Mouse (Mus musculus): ENCODE data around the gene Ptprk.

Ptprk gene

DNA sequence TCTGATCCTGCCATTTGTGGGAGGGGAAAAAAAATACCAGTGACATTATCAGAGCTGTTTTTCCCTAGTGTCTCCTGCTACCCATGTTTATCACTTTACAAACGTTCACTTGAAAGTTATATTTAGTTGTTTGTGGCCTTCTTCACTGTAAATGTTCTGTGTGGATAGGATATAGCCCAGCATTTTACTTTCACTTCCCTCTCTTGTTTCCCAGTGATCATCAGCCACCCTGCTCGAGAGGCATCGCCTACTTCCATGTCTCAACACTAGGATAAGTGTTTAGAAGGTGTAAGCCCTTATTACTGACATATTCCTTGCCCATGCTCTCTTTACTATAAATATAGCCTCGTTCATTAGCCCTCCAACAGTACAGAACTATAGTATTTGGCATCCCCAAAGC is 466.0 kb downstream of the Ptprk start:
- DNase-seq (ENCODE audit: low spot score in 2 of 2), result no peak

GRCm38 (mm10) chr10:28542754-28543153 is 468.1 kb downstream of the Ptprk start:
- no peak for DNase-seq (ENCODE audit: low spot score in 2 of 2)

- no peak for DNase-seq (ENCODE audit: low spot score in 2 of 2)
Observed at GRCm38 (mm10) chr10:28550549-28550948, 475.9 kb downstream of the Ptprk start.

DNA sequence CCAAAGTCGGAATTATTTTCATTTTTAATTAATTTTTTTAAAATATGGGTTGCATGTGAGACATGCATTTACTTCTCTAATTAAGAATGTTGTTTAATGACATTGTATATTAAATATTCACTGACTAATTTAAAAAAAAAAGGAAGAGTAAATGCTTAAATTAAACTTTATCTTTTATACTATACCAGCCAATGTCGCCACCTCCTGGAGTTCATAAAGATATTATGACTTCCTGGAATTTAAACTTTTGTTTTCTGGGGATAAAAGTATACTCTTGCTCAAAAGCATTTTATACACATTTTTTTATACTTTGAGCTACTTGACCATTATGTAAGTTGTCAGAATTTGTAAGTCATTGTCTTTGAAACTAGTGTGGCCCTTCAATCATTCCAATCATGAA is 477.4 kb downstream of the Ptprk start:
- no peak for DNase-seq (ENCODE audit: low spot score in 2 of 2)

- no peak for DNase-seq (ENCODE audit: low spot score in 2 of 2)
Observed at GRCm38 (mm10) chr10:28564110-28564674, 489.6 kb downstream of the Ptprk start.

DNA sequence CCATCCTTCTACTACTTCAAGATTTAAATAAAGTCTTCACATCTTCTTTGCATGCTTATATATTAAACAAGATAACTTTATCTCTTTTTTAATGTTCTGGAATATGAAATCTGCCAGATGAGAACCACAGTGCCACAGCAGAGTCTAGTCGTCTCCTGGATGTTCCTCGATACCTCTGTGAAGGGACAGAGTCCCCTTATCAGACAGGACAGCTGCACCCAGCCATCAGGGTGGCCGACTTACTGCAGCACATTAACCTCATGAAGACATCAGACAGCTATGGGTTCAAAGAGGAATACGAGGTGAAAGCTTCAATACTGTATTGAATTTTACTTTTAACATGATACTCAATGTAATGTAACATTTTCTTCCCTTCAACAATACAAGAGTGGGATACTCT is 491.8 kb downstream of the Ptprk start:
- DNase-seq (ENCODE audit: low spot score in 2 of 2), result peak in 1 of 2 experiments; percentile 16

DNA sequence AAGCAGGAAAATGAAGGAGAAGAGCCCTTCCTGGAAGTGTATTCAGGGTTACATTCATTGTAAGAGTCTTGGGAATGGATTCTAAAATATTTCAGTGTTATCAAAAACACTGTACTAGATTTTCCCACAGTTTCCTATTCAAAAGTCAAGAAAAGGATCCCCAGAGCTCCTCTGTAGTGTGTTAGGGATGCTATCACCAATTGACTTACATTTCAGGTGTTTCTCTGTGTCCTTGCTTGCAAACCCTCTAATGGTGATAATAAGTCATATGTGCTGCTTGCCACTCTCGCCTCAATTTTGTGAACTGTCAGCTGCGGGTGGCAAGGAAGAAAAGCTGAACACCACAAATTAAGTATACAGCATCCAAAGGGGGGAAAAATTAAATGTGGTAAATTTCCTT is 492.2 kb downstream of the Ptprk start:
- DNase-seq (ENCODE audit: low spot score in 2 of 2), result no peak

GRCm38 (mm10) chr10:28567441-28567840 is 492.8 kb downstream of the Ptprk start:
- DNase-seq (ENCODE audit: low spot score in 2 of 2), result no peak

- DNase-seq (ENCODE audit: low spot score in 2 of 2), result no peak
Observed at GRCm38 (mm10) chr10:28568047-28568446, 493.4 kb downstream of the Ptprk start.

GRCm38 (mm10) chr10:28579596-28579995 is 505.0 kb downstream of the Ptprk start:
- DNase-seq (ENCODE audit: low spot score in 2 of 2), result no peak

DNA sequence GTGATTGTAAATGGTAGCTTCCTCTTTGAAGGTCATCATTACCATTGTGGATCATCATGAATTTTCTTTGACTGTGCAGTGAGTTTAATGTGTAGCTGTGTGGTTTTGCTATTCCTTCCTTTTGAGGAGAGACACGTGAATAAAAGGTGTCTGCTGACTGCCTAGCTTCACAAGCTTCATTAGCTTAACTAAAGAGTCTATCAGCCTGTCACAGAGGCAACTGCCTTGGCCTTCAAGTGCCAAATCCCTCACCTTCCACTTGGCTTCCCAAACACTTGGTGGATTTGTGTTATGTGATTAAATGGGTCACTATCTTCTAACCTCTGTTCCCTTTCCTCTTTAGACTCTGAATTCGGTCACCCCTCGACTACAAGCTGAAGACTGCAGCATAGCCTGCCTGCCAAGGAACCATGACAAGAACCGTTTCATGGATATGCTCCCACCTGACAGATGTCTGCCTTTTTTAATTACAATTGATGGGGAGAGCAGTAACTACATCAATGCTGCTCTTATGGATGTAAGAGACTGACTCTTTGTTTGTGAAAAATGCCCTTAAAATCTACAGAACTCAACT is 512.0 kb downstream of the Ptprk start:
- no peak for DNase-seq (ENCODE audit: low spot score in 2 of 2)

- no peak for DNase-seq (ENCODE audit: low spot score in 2 of 2)
Observed at GRCm38 (mm10) chr10:28588401-28588800, 513.8 kb downstream of the Ptprk start.

DNA sequence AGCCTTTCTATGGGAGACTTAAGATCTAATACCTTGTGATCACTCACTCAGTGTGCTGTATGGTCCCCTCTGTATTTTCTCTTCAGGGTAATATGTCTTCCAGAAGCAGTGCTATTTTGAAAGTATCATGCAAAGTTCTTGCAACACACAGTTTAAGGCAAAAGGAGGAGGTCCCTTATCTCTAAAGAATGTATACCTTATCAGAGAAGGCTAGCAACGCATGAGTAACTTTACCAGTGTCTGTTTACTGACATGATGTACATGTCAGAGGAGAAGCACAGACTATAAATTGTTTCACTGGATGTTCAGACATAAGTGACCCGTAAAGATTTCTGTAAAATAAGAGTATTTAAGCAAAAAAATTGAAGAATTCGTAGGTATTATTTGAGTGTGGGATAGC is 516.2 kb downstream of the Ptprk start:
- DNase-seq (ENCODE audit: low spot score in 2 of 2), result no peak

- no peak for DNase-seq (ENCODE audit: low spot score in 2 of 2)
Observed at GRCm38 (mm10) chr10:28593566-28594292, 519.1 kb downstream of the Ptprk start.

DNA sequence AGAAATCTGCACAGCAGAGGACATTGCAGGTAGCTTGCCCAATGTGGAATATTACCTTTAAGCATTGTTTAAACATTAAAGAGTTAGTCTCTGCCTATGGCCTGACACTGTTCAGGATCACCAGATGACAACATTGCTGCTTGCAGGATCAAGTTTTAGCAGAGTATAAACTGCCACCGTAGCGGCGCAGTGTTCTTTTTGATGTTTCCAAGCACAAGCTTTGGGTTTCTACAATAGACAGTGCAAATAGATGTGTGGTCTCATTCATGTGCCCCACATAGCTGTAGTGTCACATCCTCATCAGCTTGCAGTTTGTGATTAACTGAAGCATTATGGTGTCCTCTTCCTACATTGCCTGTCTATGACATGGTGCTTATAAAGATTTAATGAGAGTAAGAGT is 522.3 kb downstream of the Ptprk start:
- no peak for DNase-seq (ENCODE audit: low spot score in 2 of 2)

GRCm38 (mm10) chr10:28609136-28609535 is 534.5 kb downstream of the Ptprk start:
- DNase-seq (ENCODE audit: low spot score in 2 of 2), result no peak

- DNase-seq (ENCODE audit: low spot score in 2 of 2), result no peak
Observed at GRCm38 (mm10) chr10:28614396-28614795, 539.8 kb downstream of the Ptprk start.

GRCm38 (mm10) chr10:28617203-28617602 is 542.6 kb downstream of the Ptprk start:
- DNase-seq (ENCODE audit: low spot score in 2 of 2), result no peak

DNA sequence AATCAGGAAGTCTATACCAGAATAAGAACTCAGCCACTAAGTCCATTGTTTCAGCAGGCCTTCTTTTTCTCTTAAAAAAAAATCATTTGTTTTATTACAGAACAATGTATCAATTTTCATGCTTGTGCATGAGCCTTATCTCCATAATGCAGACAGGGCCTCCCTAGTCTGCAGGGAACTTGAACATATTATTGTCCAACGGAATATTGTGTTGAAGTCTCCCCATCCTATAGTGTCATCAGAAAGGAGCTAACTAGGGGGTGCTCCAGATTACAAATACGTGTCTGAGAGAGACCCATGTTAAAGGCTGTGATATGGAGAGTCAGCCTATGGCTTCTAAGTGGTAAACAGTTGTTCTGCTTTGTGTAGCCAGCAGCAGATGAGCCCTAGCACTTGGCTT is 543.4 kb downstream of the Ptprk start:
- DNase-seq (ENCODE audit: low spot score in 2 of 2), result no peak

- DNase-seq (ENCODE audit: low spot score in 2 of 2), result no peak
Observed at GRCm38 (mm10) chr10:28619415-28619814, 544.8 kb downstream of the Ptprk start.

DNA sequence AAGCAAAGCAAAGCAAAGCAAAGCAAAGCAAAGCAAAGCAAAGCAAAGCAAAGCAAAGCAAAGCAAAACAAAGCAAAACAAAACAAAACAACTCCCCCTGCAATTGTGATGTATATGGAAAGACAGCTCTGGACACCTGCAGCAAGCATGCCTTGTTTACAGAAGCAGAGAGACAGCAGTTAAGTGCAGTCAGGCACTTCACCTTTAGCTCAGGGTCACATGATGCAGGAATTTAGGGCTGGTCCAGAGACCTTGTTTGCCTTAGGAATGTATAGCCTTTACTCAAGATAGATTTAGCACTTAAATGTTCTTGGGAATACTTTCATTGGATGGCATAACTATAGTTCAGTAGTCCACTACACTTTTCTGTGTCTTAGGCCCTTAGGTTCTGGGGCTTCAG is 561.5 kb downstream of the Ptprk start:
- no peak for DNase-seq (ENCODE audit: low spot score in 2 of 2)

DNA sequence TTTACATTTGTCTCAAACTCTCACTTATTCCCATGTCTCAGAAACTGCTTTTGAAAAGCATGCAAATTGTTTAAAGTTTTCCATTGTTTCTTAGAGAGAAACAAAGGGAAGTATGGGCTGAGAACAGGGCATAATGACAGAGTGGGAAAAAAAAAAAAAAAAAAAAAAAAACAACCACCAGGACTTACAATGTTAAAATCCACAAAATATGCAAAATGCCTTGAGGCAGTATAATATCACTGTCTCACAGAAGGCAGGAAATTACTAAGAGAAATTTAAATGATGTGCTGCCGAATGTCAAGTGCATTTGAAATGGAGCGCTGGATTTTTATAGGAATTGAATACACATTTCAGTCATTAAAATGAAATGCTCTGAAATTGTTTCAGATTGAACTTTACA is 567.3 kb downstream of the Ptprk start:
- DNase-seq (ENCODE audit: low spot score in 2 of 2), result no peak
